Mouse (Mus musculus) liver, adult 2 months (tissue): ENCODE results near the gene Hydin. TPM values are rescaled to one million over a fixed set of nuclear protein-coding genes. Genes with fewer than 3 reads are reported as not detected.

Source experiments
- DNase-seq: peaks from one replicate; pipeline ENCODE4 v3.0.0-alpha.2; 2011; ENCODE audit warnings: low read depth, low spot score; ENCODE audit errors: extremely low read depth
- H3K27ac ChIP-seq: fragments of 200-500 bp; replicated peaks from 2 replicates; pipeline ENCODE4 v1.5.1; 2012; ENCODE audit warnings: low read depth, mild to moderate bottlenecking, control low read depth, inconsistent platforms, low read length; ENCODE audit not compliant: insufficient read depth
- H3K27me3 ChIP-seq: fragments of 200-500 bp; 2 replicates; pipeline ENCODE4 v1.6.1; 2012; ENCODE audit warnings: mild to moderate bottlenecking, moderate library complexity, low read length, inconsistent platforms; ENCODE audit not compliant: control insufficient read depth, insufficient read depth
- H3K36me3 ChIP-seq: fragments of 200-500 bp; 2 replicates; pipeline ENCODE4 v1.6.1; 2012; ENCODE audit warnings: low read length, inconsistent platforms; ENCODE audit not compliant: control insufficient read depth, insufficient read depth
- H3K4me1 ChIP-seq: fragments of 200-500 bp; 2 replicates; pipeline ENCODE4 v1.6.1; 2011; ENCODE audit warnings: low read length; ENCODE audit not compliant: control insufficient read depth, insufficient read depth
- H3K4me3 ChIP-seq: fragments of 200-500 bp; 2 replicates; pipeline ENCODE4 v1.5.1; 2011; ENCODE audit warnings: low read depth, mild to moderate bottlenecking, control low read depth, low read length, moderate library complexity; ENCODE audit not compliant: insufficient read depth
- H3K79me2 ChIP-seq: fragments of 200-500 bp; 2 replicates; pipeline ENCODE4 v1.6.1; 2012; ENCODE audit warnings: inconsistent platforms, mild to moderate bottlenecking, low read length, moderate library complexity; ENCODE audit not compliant: control insufficient read depth, insufficient read depth
- H3K9ac ChIP-seq: fragments of 200-500 bp; 2 replicates; pipeline ENCODE4 v1.6.1; 2012; ENCODE audit warnings: low read depth, mild to moderate bottlenecking, control low read depth, inconsistent platforms, low read length
- CTCF ChIP-seq: fragments of 200-500 bp; IDR thresholded peaks from 2 replicates; pipeline ENCODE4 v1.5.1; 2011; ENCODE audit warnings: low read depth, low read length, control low read depth
- POLR2A ChIP-seq: fragments of 200-500 bp; IDR thresholded peaks from 2 replicates; pipeline ENCODE4 v1.6.1; 2011; ENCODE audit warnings: low read length, control low read depth; ENCODE audit not compliant: insufficient read depth; ENCODE audit errors: extremely low read depth
- WGBS: fragments of 180-500 bp; shearing (Covaris S2); methylation state at CpG from one replicate; pipeline ENCODE4 v1.1.7; 2018; 5-methylcytosine and 5-hydroxymethylcytosine counted together
- polyA plus RNA-seq: library from polyadenylated mRNA; depleted of rRNA; stranded (reverse); fragments of >200 nt; gene quantifications from 2 replicates; pipeline ENCODE4 v1.2.3, GENCODE M21; 2012
- total RNA-seq: library from RNA; depleted of rRNA; stranded (reverse); fragments of >200 nt; gene quantifications from 2 replicates; pipeline ENCODE4 v1.2.3, GENCODE M21; 2014

Gene Hydin
- total and polyA plus RNA-seq, 2 experiments: under 0.01 TPM; not detected in 1

- H3K9ac ChIP-seq: no peak overlapping the region
- H3K27me3 ChIP-seq: no peaks in the 10 kb centered on the region
- TF ChIP-seq CTCF (no peak), POLR2A (no peak)
- no peaks in the 10 kb centered on the region for H3K79me2 ChIP-seq
- H3K27ac ChIP-seq: no peak overlapping the region
- H3K36me3 ChIP-seq: no peaks in the 10 kb centered on the region
- WGBS: 85% methylated on average over 6 of the region's 6 CpGs
- no peak for DNase-seq
- H3K4me3 ChIP-seq: no peak overlapping the region
- H3K4me1 ChIP-seq: no peaks in the 10 kb centered on the region
These were observed 135.5 kb downstream of the Hydin start for GRCm38 (mm10) chr8:110402311-110402710.

DNA sequence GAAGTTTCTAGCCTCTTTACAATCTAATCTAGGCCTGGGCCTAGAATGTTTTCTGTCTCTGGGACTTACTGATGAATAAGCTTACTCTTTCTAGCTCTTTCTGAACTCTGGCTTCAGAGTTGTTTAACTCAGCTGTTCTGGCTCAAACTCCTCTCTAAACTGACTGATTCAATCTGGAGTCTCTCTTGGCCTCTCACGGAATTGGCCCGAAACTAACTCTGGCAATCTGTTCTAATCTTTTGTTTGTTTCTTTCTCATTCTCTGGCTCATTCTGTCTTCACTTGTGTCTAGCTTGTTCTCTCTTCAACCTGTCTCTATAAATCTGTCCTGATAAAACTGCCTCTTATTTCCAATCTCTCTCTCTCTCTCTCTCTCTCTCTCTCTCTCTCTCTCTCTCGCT, 137.7 kb downstream of the Hydin start:
- TF ChIP-seq POLR2A (no peak), CTCF (no peak)
- WGBS: 71% methylated on average over 3 of the region's 3 CpGs

DNA sequence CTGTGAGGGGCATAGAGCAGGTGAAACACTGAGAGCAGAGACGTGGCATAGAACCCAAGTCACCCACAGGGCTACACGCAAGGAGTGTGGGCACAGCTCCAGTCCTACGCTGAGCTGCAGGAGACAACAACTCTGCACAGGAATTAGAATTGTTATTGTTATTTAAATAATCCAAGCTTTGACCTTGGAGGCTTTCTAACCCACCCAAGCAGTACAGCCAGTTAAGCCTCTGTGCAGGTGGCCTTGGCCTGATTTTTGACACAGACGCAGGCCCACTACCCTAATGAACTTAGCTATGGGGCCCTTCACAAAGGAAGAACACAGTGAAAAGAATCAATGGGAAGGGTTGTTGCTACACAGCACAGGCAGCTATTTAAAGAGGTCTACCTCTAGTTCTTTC, 148.3 kb downstream of the Hydin start:
- H3K4me1 ChIP-seq: no peaks in the 10 kb centered on the region
- H3K4me3 ChIP-seq: no peak overlapping the region
- no peak for DNase-seq
- no peaks in the 10 kb centered on the region for H3K79me2 ChIP-seq
- WGBS: 86% methylated on average over 4 of the region's 4 CpGs
- no peak for TF ChIP-seq CTCF
- peaks cover 4% of the 10 kb centered on the region; the same call in 1 of the 2 replicates for H3K27me3 ChIP-seq
- H3K36me3 ChIP-seq: no peaks in the 10 kb centered on the region
- no peak overlapping the region for H3K9ac ChIP-seq
- no peak overlapping the region for H3K27ac ChIP-seq

More for the DNA sequence above, 137.7 kb downstream of the Hydin start:
- Histone ChIP-seq H3K79me2 (no peaks in the 10 kb centered on the region), H3K27me3 (no peaks in the 10 kb centered on the region), H3K4me3 (no peak overlapping the region), H3K4me1 (no peaks in the 10 kb centered on the region), H3K9ac (no peak overlapping the region), H3K27ac (no peak overlapping the region), H3K36me3 (no peaks in the 10 kb centered on the region)
- peak; percentile 54 for DNase-seq

DNA sequence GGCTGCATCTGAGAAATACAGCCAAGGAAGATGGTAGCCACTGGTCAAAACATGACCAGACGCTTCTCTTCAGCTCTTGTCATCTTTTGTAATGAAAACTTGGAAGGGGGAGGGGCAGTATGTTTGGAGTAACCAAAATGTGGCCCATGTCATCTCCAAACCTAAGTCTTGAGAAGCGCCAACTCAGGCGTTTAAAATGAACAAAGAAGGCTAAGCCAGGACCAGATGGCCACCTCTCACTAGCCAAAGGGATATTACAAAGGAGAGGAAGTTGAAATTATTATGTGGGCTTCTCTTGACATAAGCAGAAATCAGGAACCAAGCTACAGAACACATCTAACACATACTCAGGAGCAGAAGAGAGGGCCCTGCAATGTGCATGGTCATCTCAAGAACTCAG, 150.2 kb downstream of the Hydin start:
- H3K79me2 ChIP-seq: no peaks in the 10 kb centered on the region
- no peak overlapping the region for H3K9ac ChIP-seq
- peaks cover 4% of the 10 kb centered on the region; the same call in 1 of the 2 replicates for H3K27me3 ChIP-seq
- WGBS: 87% methylated on average over 3 of the region's 3 CpGs
- H3K36me3 ChIP-seq: no peaks in the 10 kb centered on the region
- DNase-seq: no peak
- H3K4me3 ChIP-seq: no peak overlapping the region
- TF ChIP-seq POLR2A (no peak), CTCF (no peak)
- H3K27ac ChIP-seq: no peak overlapping the region
- no peaks in the 10 kb centered on the region for H3K4me1 ChIP-seq

DNA sequence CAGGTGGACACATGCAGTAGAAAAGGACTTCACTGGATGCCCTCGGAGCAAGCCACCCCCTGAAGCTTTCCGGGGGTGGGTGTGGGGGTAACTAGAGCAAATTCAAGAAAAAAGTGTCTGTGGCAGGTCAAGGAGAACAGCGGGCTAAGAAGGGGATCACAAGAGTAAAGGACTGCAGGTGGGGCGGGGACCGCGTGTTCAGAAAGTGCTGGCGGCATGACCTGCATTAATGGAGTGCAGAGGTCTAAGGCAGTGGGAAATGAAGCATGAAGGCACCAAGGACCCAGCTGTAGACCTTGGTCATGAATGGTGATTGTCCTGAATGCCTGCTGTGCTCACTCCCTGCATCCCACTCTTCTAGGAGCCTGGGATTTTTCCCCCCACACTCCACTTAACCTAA, 151.0 kb downstream of the Hydin start:
- H3K27me3 ChIP-seq: peaks cover 4% of the 10 kb centered on the region; the same call in 1 of the 2 replicates
- no peaks in the 10 kb centered on the region for H3K79me2 ChIP-seq
- no peak overlapping the region for H3K27ac ChIP-seq
- DNase-seq: no peak
- TF ChIP-seq CTCF (no peak), POLR2A (no peak)
- no peaks in the 10 kb centered on the region for H3K4me1 ChIP-seq
- no peak overlapping the region for H3K4me3 ChIP-seq
- H3K36me3 ChIP-seq: no peaks in the 10 kb centered on the region
- H3K9ac ChIP-seq: no peak overlapping the region
- 93% methylated on average over 7 of the region's 7 CpGs for WGBS

DNA sequence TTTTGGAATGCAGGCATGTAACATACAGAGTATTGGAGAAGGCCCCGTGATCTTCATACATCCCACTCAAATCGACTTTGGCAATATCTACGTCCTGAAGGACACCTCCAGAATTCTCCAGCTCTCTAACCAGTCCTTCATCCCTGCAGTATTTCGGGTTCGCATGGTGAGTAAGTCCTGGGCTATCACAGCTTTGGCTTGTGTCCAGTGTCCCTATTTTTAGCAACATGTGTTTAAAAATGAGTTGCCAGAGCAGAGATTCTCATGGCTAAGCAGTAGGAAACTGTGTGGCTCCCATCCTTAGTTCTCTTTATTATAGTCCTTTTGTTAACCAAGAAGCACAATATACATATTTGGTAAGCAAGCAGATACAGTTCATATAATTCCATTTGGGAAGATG, 152.9 kb downstream of the Hydin start:
- DNase-seq: no peak
- 81% methylated on average over 5 of the region's 5 CpGs for WGBS

More for the DNA sequence above, 152.9 kb downstream of the Hydin start:
- TF ChIP-seq POLR2A: no peak
- TF ChIP-seq CTCF: no peak
- Histone ChIP-seq H3K9ac (no peak overlapping the region), H3K27ac (no peak overlapping the region), H3K36me3 (no peaks in the 10 kb centered on the region), H3K4me3 (no peak overlapping the region), H3K4me1 (no peaks in the 10 kb centered on the region), H3K27me3 (no peaks in the 10 kb centered on the region), H3K79me2 (no peaks in the 10 kb centered on the region)
